Mouse (Mus musculus): Measurements from ENCODE around the gene Brms1.

- TF ChIP-seq POLR2A (IDR thresholded peaks at IDR 0.05; ENCODE audit: borderline replicate concordance, control insufficient read depth, low read depth, low read length) = no peak
- TF ChIP-seq CTCF (IDR thresholded peaks at IDR 0.05; ENCODE audit: control insufficient read depth, insufficient read depth, low read length) = no peak
These were observed 11.7 kb downstream of the Brms1 start for GRCm38 (mm10) chr19:5052853-5053252.
